Mouse (Mus musculus): ENCODE results near the gene Prss43. TPM values are rescaled to one million over a fixed set of nuclear protein-coding genes. Genes with fewer than 3 reads are reported as not detected.

Gene Prss43
- polyA plus RNA-seq (2015; fragmentation: Nextera tagmentation; extraction: Ambion mirVana): not detected in 2 replicates

GRCm38 (mm10) chr9:110826390-110826789 lies at the start of gene Prss43:
Gene Prss43 (plus strand): TSS chr9:110826690.
- no peak within 1 kb of the TSS for H3K9ac ChIP-seq
- no peak within 1 kb of the TSS for H3K4me2 ChIP-seq
- H3K4me3 ChIP-seq (replicated peaks): no peak within 1 kb of the TSS
- no peak for ATAC-seq (replicated peaks; ENCODE audit: low FRiP score)
- H3K27me3 ChIP-seq: 0 out of 2 replicates have a peak, but pooled peaks cover 3% of the 10 kb centered on the region
- no peaks in the 10 kb centered on the region for H3K9me3 ChIP-seq (replicated peaks)
- no peak within 1 kb of the TSS for H3K27ac ChIP-seq
- 84% methylated on average over 3 of the region's 3 CpGs for WGBS
- no peaks in the 10 kb centered on the region for H3K36me3 ChIP-seq
- no peaks in the 10 kb centered on the region for H3K4me1 ChIP-seq

DNA sequence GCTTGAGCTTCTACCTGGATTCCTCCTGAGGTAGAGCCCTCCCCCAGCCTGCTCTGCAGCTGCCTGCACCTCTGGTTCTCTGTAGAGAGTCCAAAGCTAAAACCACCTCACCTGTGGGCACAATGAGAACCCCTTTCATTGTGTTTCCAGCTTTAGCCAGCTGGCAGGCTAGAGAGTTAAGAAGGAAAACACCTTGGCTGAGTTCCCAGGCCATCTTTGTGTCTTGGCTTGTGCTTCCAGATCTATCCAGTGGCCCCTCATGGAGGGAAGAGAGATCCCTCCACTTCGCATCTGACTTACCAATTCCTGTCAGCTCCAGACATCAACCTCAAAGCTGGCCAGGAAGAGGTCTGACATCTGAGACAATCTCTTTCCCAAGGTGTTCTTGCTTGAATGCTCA lies 48.4 kb upstream of the Prss43 start:
- H3K4me1 ChIP-seq: peaks cover 41% of the 10 kb centered on the region
- H3K4me2 ChIP-seq: no peak overlapping the region
- no peaks in the 10 kb centered on the region for H3K36me3 ChIP-seq
- ATAC-seq (replicated peaks; ENCODE audit: low FRiP score): no peak
- no peak overlapping the region for H3K4me3 ChIP-seq (replicated peaks)
- WGBS: 68% methylated on average over 1 of the region's 1 CpGs
- H3K9me3 ChIP-seq (replicated peaks): no peaks in the 10 kb centered on the region
- H3K27ac ChIP-seq: no peak overlapping the region
- H3K27me3 ChIP-seq: peaks cover 4% of the 10 kb centered on the region
- no peak overlapping the region for H3K9ac ChIP-seq

DNA sequence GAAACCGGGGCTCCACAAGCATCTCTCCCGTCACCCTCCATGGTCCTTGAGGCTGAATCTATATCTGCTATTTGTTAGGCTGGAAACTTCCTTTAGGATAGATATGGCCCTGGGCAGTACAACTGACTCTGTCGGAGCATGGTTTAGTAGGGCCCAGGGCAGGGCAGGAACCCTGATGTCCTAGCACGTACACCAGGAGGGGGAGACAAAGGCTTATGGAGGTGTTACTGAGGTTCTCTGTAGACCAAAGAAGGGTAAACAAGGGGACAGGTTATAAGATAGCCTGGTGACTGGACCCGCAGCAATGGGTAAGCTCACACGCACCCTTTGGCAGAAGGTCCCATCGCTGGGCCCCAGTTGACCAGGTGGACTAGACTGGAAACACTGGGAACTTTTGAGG lies 47.9 kb upstream of the Prss43 start:
- Histone ChIP-seq H3K4me2 (no peak overlapping the region), H3K9me3 (replicated peaks) (no peaks in the 10 kb centered on the region), H3K4me1 (peaks cover 41% of the 10 kb centered on the region), H3K27ac (no peak overlapping the region), H3K9ac (no peak overlapping the region), H3K27me3 (peaks cover 4% of the 10 kb centered on the region), H3K4me3 (replicated peaks) (no peak overlapping the region), H3K36me3 (no peaks in the 10 kb centered on the region)
- ATAC-seq (replicated peaks; ENCODE audit: low FRiP score): no peak
- 79% methylated on average over 7 of the region's 7 CpGs for WGBS

GRCm38 (mm10) chr9:110779242-110779913 lies 47.1 kb upstream of the Prss43 start:
- H3K9ac ChIP-seq: no peak overlapping the region
- 63% methylated on average over 5 of the region's 5 CpGs for WGBS
- no peak for ATAC-seq (replicated peaks; ENCODE audit: low FRiP score)
- H3K36me3 ChIP-seq: no peaks in the 10 kb centered on the region
- peaks cover 40% of the 10 kb centered on the region for H3K4me1 ChIP-seq
- H3K4me2 ChIP-seq: no peak overlapping the region
- H3K27ac ChIP-seq: no peak overlapping the region
- peaks cover 4% of the 10 kb centered on the region for H3K27me3 ChIP-seq
- H3K9me3 ChIP-seq (replicated peaks): no peaks in the 10 kb centered on the region
- no peak overlapping the region for H3K4me3 ChIP-seq (replicated peaks)

DNA sequence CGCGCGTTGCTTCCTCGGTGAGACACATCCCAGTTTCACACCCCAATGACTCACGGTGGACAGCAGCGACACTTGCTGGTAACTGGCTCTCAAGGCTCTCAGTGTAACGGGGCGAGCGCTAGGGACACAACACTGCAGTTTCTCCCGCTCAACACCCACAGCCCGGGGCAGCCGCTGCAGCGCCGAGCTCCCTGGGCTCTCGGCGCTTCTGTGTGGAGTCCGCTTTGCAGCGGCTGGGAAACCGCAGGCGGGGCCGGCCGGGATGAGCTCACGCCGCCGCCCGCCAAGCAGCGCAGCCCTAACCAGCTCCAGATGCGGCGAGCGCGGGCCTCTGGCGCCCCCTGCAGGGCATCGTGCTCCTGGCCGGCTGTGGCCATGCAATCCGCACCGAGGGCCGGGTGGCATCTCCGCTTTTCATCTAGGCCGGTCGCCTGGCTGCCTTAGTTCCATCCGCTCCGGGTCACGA lies 45.2 kb upstream of the Prss43 start:
- 0% methylated on average over 38 of the region's 43 CpGs for WGBS

DNA sequence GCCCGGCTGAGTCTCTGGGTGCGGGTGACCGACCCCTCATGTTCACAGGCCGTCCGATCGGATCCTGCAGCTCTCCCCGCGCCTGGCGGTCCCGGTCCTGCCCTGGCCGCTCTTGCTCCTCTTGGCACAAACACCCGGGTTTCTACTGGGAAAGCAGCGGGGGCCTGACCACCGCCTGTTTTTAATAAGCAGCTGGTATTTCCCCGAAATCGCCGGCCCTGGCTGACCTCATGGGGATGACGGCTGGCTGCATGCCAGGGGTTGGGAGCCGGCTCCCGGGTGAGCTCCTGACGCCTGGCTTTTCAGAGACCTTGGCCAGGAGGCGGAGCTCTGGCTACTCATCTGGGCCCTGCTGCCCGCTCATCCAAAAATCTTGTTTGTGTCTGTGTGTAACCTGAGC lies 44.8 kb upstream of the Prss43 start:
- Histone ChIP-seq H3K9ac (peak overlapping the region; percentile 55), H3K4me3 (replicated peaks) (peak overlapping the region; percentile 55), H3K9me3 (replicated peaks) (no peaks in the 10 kb centered on the region), H3K4me2 (peak overlapping the region; percentile 92), H3K4me1 (peaks cover 26% of the 10 kb centered on the region), H3K27me3 (peaks cover 4% of the 10 kb centered on the region), H3K36me3 (no peaks in the 10 kb centered on the region), H3K27ac (peak overlapping the region; percentile 74)
- under 1% methylated on average over 23 of the region's 23 CpGs for WGBS
- ATAC-seq (replicated peaks; ENCODE audit: low FRiP score): peak; percentile 79

More for the DNA sequence above, 45.2 kb upstream of the Prss43 start:
- H3K36me3 ChIP-seq: no peaks in the 10 kb centered on the region
- H3K27me3 ChIP-seq: peaks cover 4% of the 10 kb centered on the region
- peak overlapping the region; percentile 74 for H3K27ac ChIP-seq
- peak; percentile 96 for ATAC-seq (replicated peaks; ENCODE audit: low FRiP score)
- peaks cover 26% of the 10 kb centered on the region for H3K4me1 ChIP-seq
- H3K4me2 ChIP-seq: peak overlapping the region; percentile 92
- no peaks in the 10 kb centered on the region for H3K9me3 ChIP-seq (replicated peaks)
- peak overlapping the region; percentile 55 for H3K9ac ChIP-seq
- peak overlapping the region; percentile 55 for H3K4me3 ChIP-seq (replicated peaks)

- Histone ChIP-seq H3K9ac (no peak overlapping the region), H3K27ac (no peak overlapping the region), H3K4me2 (no peak overlapping the region), H3K4me1 (peaks cover 24% of the 10 kb centered on the region), H3K4me3 (replicated peaks) (no peak overlapping the region), H3K9me3 (replicated peaks) (no peaks in the 10 kb centered on the region; the same call in 1 of the 2 replicates), H3K27me3 (peaks cover 4% of the 10 kb centered on the region), H3K36me3 (no peaks in the 10 kb centered on the region)
- no peak for ATAC-seq (replicated peaks; ENCODE audit: low FRiP score)
- WGBS: 68% methylated on average over 1 of the region's 1 CpGs
These were observed 42.9 kb upstream of the Prss43 start for GRCm38 (mm10) chr9:110783611-110784010.

- H3K27me3 ChIP-seq: no peaks in the 10 kb centered on the region
- H3K9me3 ChIP-seq (replicated peaks): no peaks in the 10 kb centered on the region; the same call in 1 of the 2 replicates
- no peaks in the 10 kb centered on the region for H3K36me3 ChIP-seq
- 94% methylated on average over 3 of the region's 3 CpGs for WGBS
- no peak overlapping the region for H3K4me2 ChIP-seq
- no peak for ATAC-seq (replicated peaks; ENCODE audit: low FRiP score)
- no peak overlapping the region for H3K27ac ChIP-seq
- H3K4me3 ChIP-seq (replicated peaks): no peak overlapping the region
- H3K9ac ChIP-seq: no peak overlapping the region
- no peaks in the 10 kb centered on the region for H3K4me1 ChIP-seq
These were observed 38.3 kb upstream of the Prss43 start for GRCm38 (mm10) chr9:110788169-110788568.

DNA sequence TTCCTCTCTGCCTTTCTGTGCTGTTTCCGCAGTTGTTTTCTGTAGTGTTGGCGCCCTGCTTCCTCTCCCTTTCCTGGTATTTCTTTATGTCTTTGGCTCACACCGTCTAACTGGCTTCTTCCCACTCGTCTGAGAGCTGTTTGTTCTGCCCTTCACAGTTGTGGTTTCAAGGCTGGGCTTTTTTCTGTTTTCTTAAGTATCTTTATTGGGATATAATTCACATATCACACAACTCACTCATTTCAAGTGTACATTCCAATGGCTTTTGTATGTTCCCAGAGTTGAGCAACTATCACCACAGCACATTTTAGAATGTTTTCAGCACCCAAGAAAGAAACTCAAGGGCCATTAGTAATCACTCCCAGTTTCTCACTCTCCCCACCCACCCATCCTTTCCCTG lies 36.0 kb upstream of the Prss43 start:
- Histone ChIP-seq H3K27me3 (no peaks in the 10 kb centered on the region), H3K27ac (no peak overlapping the region), H3K4me3 (replicated peaks) (no peak overlapping the region), H3K4me2 (no peak overlapping the region), H3K36me3 (no peaks in the 10 kb centered on the region), H3K9ac (no peak overlapping the region), H3K4me1 (no peaks in the 10 kb centered on the region), H3K9me3 (replicated peaks) (no peaks in the 10 kb centered on the region; the same call in 1 of the 2 replicates)
- ATAC-seq (replicated peaks; ENCODE audit: low FRiP score): no peak
- WGBS: 71% methylated on average over 4 of the region's 4 CpGs

GRCm38 (mm10) chr9:110797013-110797412 lies 29.5 kb upstream of the Prss43 start:
- H3K27me3 ChIP-seq: no peaks in the 10 kb centered on the region
- H3K4me3 ChIP-seq (replicated peaks): no peak overlapping the region
- no peak for ATAC-seq (replicated peaks; ENCODE audit: low FRiP score)
- no peaks in the 10 kb centered on the region for H3K36me3 ChIP-seq
- H3K9ac ChIP-seq: no peak overlapping the region
- no peaks in the 10 kb centered on the region for H3K4me1 ChIP-seq
- WGBS: 81% methylated on average over 10 of the region's 10 CpGs
- no peaks in the 10 kb centered on the region for H3K9me3 ChIP-seq (replicated peaks)
- H3K27ac ChIP-seq: no peak overlapping the region
- H3K4me2 ChIP-seq: no peak overlapping the region

DNA sequence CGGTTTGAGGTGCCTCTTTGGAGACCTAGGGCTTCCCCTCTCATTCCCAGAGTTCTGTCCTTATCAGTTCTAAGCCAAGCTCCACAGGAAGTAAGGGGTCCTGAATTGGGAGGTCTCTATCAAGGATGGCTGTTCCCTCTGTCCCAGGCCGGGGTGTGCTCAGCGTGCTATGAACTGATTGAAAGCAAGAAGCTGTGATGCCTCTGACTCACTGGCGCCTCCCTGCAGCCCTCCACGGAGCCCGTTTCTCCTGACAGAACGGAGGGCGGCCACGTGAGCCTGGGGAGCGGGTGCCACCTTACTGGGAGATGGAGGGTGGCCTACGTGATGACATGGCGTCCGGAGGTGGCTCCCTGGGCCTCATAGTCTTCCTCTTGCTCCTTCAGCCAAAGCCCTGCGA lies 28.6 kb upstream of the Prss43 start, which contains the start of gene Prss42:
Gene Prss42 (plus strand): TSS at position 301 of the 400 bp plus-strand sequence.
- H3K9ac ChIP-seq: no peak within 1 kb of the TSS
- no peak for ATAC-seq (replicated peaks; ENCODE audit: low FRiP score)
- H3K27me3 ChIP-seq: no peaks in the 10 kb centered on the region
- H3K4me3 ChIP-seq (replicated peaks): no peak within 1 kb of the TSS
- 95% methylated on average over 14 of the region's 14 CpGs for WGBS
- no peak within 1 kb of the TSS for H3K4me2 ChIP-seq
- H3K27ac ChIP-seq: no peak within 1 kb of the TSS
- no peaks in the 10 kb centered on the region for H3K36me3 ChIP-seq
- H3K4me1 ChIP-seq: no peaks in the 10 kb centered on the region
- no peaks in the 10 kb centered on the region for H3K9me3 ChIP-seq (replicated peaks)

GRCm38 (mm10) chr9:110800834-110801479 lies 25.5 kb upstream of the Prss43 start:
- Histone ChIP-seq H3K4me3 (replicated peaks) (no peak overlapping the region), H3K4me2 (no peak overlapping the region), H3K27me3 (no peaks in the 10 kb centered on the region), H3K9ac (no peak overlapping the region), H3K4me1 (no peaks in the 10 kb centered on the region), H3K27ac (no peak overlapping the region), H3K9me3 (replicated peaks) (no peaks in the 10 kb centered on the region), H3K36me3 (no peaks in the 10 kb centered on the region)
- 92% methylated on average over 8 of the region's 8 CpGs for WGBS
- no peak for ATAC-seq (replicated peaks; ENCODE audit: low FRiP score)

Data from kidney, embryonic 15.5 days (tissue).